Mouse (Mus musculus): ENCODE data around the gene Gps2. TPM values are rescaled to one million over a fixed set of nuclear protein-coding genes. Genes with fewer than 3 reads are reported as not detected.

The Gps2 gene
- polyA plus RNA-seq, 1 experiment from 2014 or later: 92.0 TPM

GRCm38 (mm10) chr11:69878952-69879351, 34.7 kb upstream of the Gps2 start:
- Histone ChIP-seq H3K4me2 (replicated peaks) (0 out of 2 replicates have a peak overlapping the region, but pooled peaks have one; percentile 84), H3K9ac (no peak overlapping the region), H3K4me1 (peaks cover 36% of the 10 kb centered on the region), H3K9me3 (no peaks in the 10 kb centered on the region), H3K4me3 (no peak overlapping the region), H3K36me3 (no peaks in the 10 kb centered on the region), H3K27me3 (replicated peaks) (peaks cover 13% of the 10 kb centered on the region; the same call in 1 of the 2 replicates), H3K27ac (no peak overlapping the region)
- no peak for ATAC-seq (ENCODE audit: low FRiP score, low read depth)
- 91% methylated on average over 6 of the region's 6 CpGs for WGBS

GRCm38 (mm10) chr11:69879711-69880110, 34.0 kb upstream of the Gps2 start:
- Histone ChIP-seq H3K27me3 (replicated peaks) (peaks cover 13% of the 10 kb centered on the region; the same call in 1 of the 2 replicates), H3K27ac (no peak overlapping the region), H3K9ac (no peak overlapping the region), H3K4me3 (no peak overlapping the region), H3K4me1 (peaks cover 36% of the 10 kb centered on the region), H3K36me3 (no peaks in the 10 kb centered on the region), H3K9me3 (no peaks in the 10 kb centered on the region), H3K4me2 (replicated peaks) (peak overlapping the region; percentile 84)
- WGBS: 64% methylated on average over 15 of the region's 15 CpGs
- ATAC-seq (ENCODE audit: low FRiP score, low read depth): no peak

GRCm38 (mm10) chr11:69880506-69880852, 33.2 kb upstream of the Gps2 start:
- Histone ChIP-seq H3K36me3 (no peaks in the 10 kb centered on the region), H3K4me2 (replicated peaks) (peak overlapping the region; percentile 84), H3K27me3 (replicated peaks) (peaks cover 13% of the 10 kb centered on the region; the same call in 1 of the 2 replicates), H3K4me3 (peak overlapping the region; percentile 46), H3K9me3 (no peaks in the 10 kb centered on the region), H3K27ac (0 out of 2 replicates have a peak overlapping the region, but pooled peaks have one; percentile 26), H3K9ac (peak overlapping the region; percentile 54), H3K4me1 (peaks cover 36% of the 10 kb centered on the region)
- under 1% methylated on average over 18 of the region's 18 CpGs for WGBS
- peak; percentile 37; the same call in 1 of the 2 replicates for ATAC-seq (ENCODE audit: low FRiP score, low read depth)

- H3K27ac ChIP-seq: peak within 1 kb of the TSS; percentile 26; the same call in 1 of the 2 replicates
- H3K27me3 ChIP-seq (replicated peaks): peaks cover 13% of the 10 kb centered on the region; the same call in 1 of the 2 replicates
- peak within 1 kb of the TSS; percentile 54 for H3K9ac ChIP-seq
- peak; percentile 77 for ATAC-seq (ENCODE audit: low FRiP score, low read depth)
- peak within 1 kb of the TSS; percentile 46 for H3K4me3 ChIP-seq
- H3K9me3 ChIP-seq: no peaks in the 10 kb centered on the region
- under 1% methylated on average over 46 of the region's 46 CpGs for WGBS
- H3K4me1 ChIP-seq: peaks cover 36% of the 10 kb centered on the region
- H3K36me3 ChIP-seq: no peaks in the 10 kb centered on the region
- peak within 1 kb of the TSS; percentile 84 for H3K4me2 ChIP-seq (replicated peaks)
These were observed 32.7 kb upstream of the Gps2 start, which contains the start of gene Kctd11 for GRCm38 (mm10) chr11:69880853-69881603. Gene Kctd11 (minus strand): TSS chr11:69881406.

GRCm38 (mm10) chr11:69881787-69882670, 31.7 kb upstream of the Gps2 start:
- Histone ChIP-seq H3K4me2 (replicated peaks) (peak overlapping the region; percentile 84), H3K27me3 (replicated peaks) (peaks cover 13% of the 10 kb centered on the region; the same call in 1 of the 2 replicates), H3K36me3 (no peaks in the 10 kb centered on the region), H3K4me3 (peak overlapping the region; percentile 46), H3K27ac (no peak overlapping the region), H3K4me1 (peaks cover 35% of the 10 kb centered on the region), H3K9me3 (no peaks in the 10 kb centered on the region), H3K9ac (no peak overlapping the region)
- 0 out of 2 replicates have a peak, but pooled peaks have one; percentile 13 for ATAC-seq (ENCODE audit: low FRiP score, low read depth)
- WGBS: 64% methylated on average over 21 of the region's 21 CpGs

GRCm38 (mm10) chr11:69883066-69883465, 30.6 kb upstream of the Gps2 start:
- H3K36me3 ChIP-seq: no peaks in the 10 kb centered on the region
- ATAC-seq (ENCODE audit: low FRiP score, low read depth): no peak
- peaks cover 31% of the 10 kb centered on the region for H3K4me1 ChIP-seq
- no peak overlapping the region for H3K9ac ChIP-seq
- H3K4me3 ChIP-seq: no peak overlapping the region
- H3K27me3 ChIP-seq (replicated peaks): peaks cover 13% of the 10 kb centered on the region; the same call in 1 of the 2 replicates
- no peak overlapping the region for H3K4me2 ChIP-seq (replicated peaks)
- no peaks in the 10 kb centered on the region for H3K9me3 ChIP-seq
- WGBS: 61% methylated on average over 4 of the region's 4 CpGs
- H3K27ac ChIP-seq: no peak overlapping the region

- no peak overlapping the region for H3K4me3 ChIP-seq
- H3K9ac ChIP-seq: no peak overlapping the region
- WGBS: 85% methylated on average over 8 of the region's 8 CpGs
- H3K9me3 ChIP-seq: no peaks in the 10 kb centered on the region
- peaks cover 13% of the 10 kb centered on the region; the same call in 1 of the 2 replicates for H3K27me3 ChIP-seq (replicated peaks)
- H3K27ac ChIP-seq: no peak overlapping the region
- H3K36me3 ChIP-seq: no peaks in the 10 kb centered on the region
- no peak for ATAC-seq (ENCODE audit: low FRiP score, low read depth)
- H3K4me2 ChIP-seq (replicated peaks): no peak overlapping the region
- H3K4me1 ChIP-seq: peaks cover 26% of the 10 kb centered on the region
These were observed 30.0 kb upstream of the Gps2 start for GRCm38 (mm10) chr11:69883527-69884151.

- peaks cover 20% of the 10 kb centered on the region for H3K4me1 ChIP-seq
- 83% methylated on average over 9 of the region's 9 CpGs for WGBS
- H3K4me2 ChIP-seq (replicated peaks): no peak overlapping the region
- H3K36me3 ChIP-seq: no peaks in the 10 kb centered on the region
- H3K4me3 ChIP-seq: no peak overlapping the region
- no peak overlapping the region for H3K9ac ChIP-seq
- H3K9me3 ChIP-seq: no peaks in the 10 kb centered on the region
- H3K27me3 ChIP-seq (replicated peaks): peaks cover 13% of the 10 kb centered on the region; the same call in 1 of the 2 replicates
- ATAC-seq (ENCODE audit: low FRiP score, low read depth): no peak
- no peak overlapping the region for H3K27ac ChIP-seq
These were observed 29.4 kb upstream of the Gps2 start for GRCm38 (mm10) chr11:69884240-69884639.

GRCm38 (mm10) chr11:69884663-69885062, 29.0 kb upstream of the Gps2 start:
- no peak overlapping the region for H3K27ac ChIP-seq

GRCm38 (mm10) chr11:69886907-69887635, 26.6 kb upstream of the Gps2 start:
- WGBS: 75% methylated on average over 8 of the region's 8 CpGs
- no peak overlapping the region for H3K27ac ChIP-seq

More at GRCm38 (mm10) chr11:69884663-69885062, 29.0 kb upstream of the Gps2 start:
- Histone ChIP-seq H3K4me2 (replicated peaks) (no peak overlapping the region), H3K4me3 (no peak overlapping the region), H3K4me1 (peaks cover 20% of the 10 kb centered on the region), H3K9me3 (no peaks in the 10 kb centered on the region), H3K27me3 (replicated peaks) (peaks cover 11% of the 10 kb centered on the region; the same call in 1 of the 2 replicates), H3K9ac (no peak overlapping the region), H3K36me3 (no peaks in the 10 kb centered on the region)
- ATAC-seq (ENCODE audit: low FRiP score, low read depth): no peak
- WGBS: 86% methylated on average over 8 of the region's 8 CpGs

GRCm38 (mm10) chr11:69891482-69891881, 22.2 kb upstream of the Gps2 start:
- WGBS: 80% methylated on average over 4 of the region's 4 CpGs
- no peak overlapping the region for H3K27ac ChIP-seq
- ATAC-seq (ENCODE audit: low FRiP score, low read depth): no peak

More at GRCm38 (mm10) chr11:69886907-69887635, 26.6 kb upstream of the Gps2 start:
- no peak for ATAC-seq (ENCODE audit: low FRiP score, low read depth)
- Histone ChIP-seq H3K27me3 (replicated peaks) (peaks cover 4% of the 10 kb centered on the region; the same call in 1 of the 2 replicates), H3K4me1 (no peaks in the 10 kb centered on the region), H3K9ac (no peak overlapping the region), H3K36me3 (no peaks in the 10 kb centered on the region), H3K9me3 (no peaks in the 10 kb centered on the region), H3K4me2 (replicated peaks) (no peak overlapping the region), H3K4me3 (no peak overlapping the region)

More at GRCm38 (mm10) chr11:69891482-69891881, 22.2 kb upstream of the Gps2 start:
- Histone ChIP-seq H3K9me3 (no peaks in the 10 kb centered on the region), H3K9ac (no peak overlapping the region), H3K4me3 (no peak overlapping the region), H3K4me2 (replicated peaks) (no peak overlapping the region), H3K27me3 (replicated peaks) (no peaks in the 10 kb centered on the region), H3K4me1 (no peaks in the 10 kb centered on the region), H3K36me3 (no peaks in the 10 kb centered on the region)
